Mouse (Mus musculus): Measurements from ENCODE around the gene Dpp3. TPM values are rescaled to one million over a fixed set of nuclear protein-coding genes. Genes with fewer than 3 reads are reported as not detected.

Dpp3 gene
- polyA plus RNA-seq, 1 experiment = 79.5 TPM

DNA sequence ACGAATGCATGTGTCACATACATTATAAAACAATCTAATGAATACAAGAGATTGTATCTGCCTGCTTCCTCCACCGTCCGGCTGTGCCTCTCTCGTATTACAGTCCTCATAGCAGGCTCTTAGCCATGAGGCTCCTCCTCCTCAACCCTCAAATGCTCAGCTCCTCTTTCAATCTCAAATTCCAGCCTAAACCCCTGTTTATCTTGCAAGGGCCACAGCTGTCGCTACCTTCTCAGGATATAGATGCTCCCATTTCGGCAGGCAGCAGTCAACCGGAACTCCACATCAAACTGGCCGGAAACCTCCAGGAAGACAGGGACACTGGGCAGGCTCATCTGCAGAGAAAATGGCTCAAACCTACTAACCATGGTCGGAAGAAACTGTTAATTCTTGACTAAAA, 29.1 kb downstream of the Dpp3 start:
- no peak for DNase-seq (ENCODE audit: low read depth in 1 of 2, low spot score in 2 of 2)

DNA sequence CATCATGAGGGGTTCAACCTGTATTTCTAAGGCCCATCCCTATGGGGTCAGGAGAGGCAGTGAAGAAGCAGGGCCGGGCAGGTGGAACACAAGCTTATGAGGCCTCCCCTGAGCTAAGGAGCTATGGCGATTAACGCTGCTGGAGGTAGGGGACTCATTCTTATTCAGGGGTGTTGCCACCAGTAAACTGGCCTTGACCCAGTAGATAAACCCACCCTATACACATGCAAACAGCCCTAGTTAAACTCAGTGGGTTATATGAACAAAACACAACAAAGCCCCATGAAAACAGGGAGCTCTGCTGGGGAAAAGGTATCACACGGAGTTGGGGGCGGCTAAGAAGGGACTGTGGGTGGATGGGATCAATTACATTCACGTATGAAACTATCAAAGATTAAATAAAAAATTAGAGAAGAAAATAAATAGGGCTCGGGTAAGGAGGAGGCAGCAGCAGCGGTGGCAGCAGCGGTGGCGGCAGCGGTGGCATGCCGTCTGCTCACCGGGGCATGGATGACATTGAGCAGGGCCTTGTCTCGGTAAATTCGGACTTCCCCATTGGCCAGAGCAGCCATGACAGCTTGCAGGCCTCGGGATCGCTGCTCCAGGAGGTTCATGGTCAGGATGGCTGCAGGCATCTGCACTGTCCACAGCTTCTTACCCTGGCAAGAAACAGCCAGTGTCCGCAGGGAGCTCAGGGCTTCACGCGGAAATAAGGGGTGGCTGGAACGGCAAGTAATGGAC, 31.1 kb downstream of the Dpp3 start:
- Histone ChIP-seq H3K36me3 (ENCODE audit: control insufficient read depth, insufficient read depth, low read length) (no peaks in the 10 kb centered on the region), H3K27me3 (ENCODE audit: control insufficient read depth, insufficient read depth, low read length) (no peaks in the 10 kb centered on the region), H3K4me3 (ENCODE audit: extremely low read depth, insufficient read depth, insufficient read length) (no peak overlapping the region), H3K4me1 (ENCODE audit: control insufficient read depth, insufficient read depth, insufficient read length) (no peaks in the 10 kb centered on the region), H3K27ac (ENCODE audit: insufficient read depth, low read length) (no peak overlapping the region)
- TF ChIP-seq POLR2A (IDR thresholded peaks at IDR 0.05; ENCODE audit: low read depth, low read length) (no peak), CTCF (IDR thresholded peaks at IDR 0.05; ENCODE audit: extremely low read depth, insufficient read depth, insufficient read length, insufficient replicate concordance) (no peak)
- no peak for DNase-seq (ENCODE audit: low read depth in 1 of 2, low spot score in 2 of 2)
- 84% methylated on average over 21 of the region's 21 CpGs for WGBS

More for the DNA sequence above, 29.1 kb downstream of the Dpp3 start:
- Histone ChIP-seq H3K27me3 (ENCODE audit: control insufficient read depth, insufficient read depth, low read length) (no peaks in the 10 kb centered on the region), H3K4me1 (ENCODE audit: control insufficient read depth, insufficient read depth, insufficient read length) (no peaks in the 10 kb centered on the region), H3K4me3 (ENCODE audit: extremely low read depth, insufficient read depth, insufficient read length) (no peak overlapping the region), H3K36me3 (ENCODE audit: control insufficient read depth, insufficient read depth, low read length) (no peaks in the 10 kb centered on the region), H3K27ac (ENCODE audit: insufficient read depth, low read length) (no peak overlapping the region)
- TF ChIP-seq CTCF (IDR thresholded peaks at IDR 0.05; ENCODE audit: extremely low read depth, insufficient read depth, insufficient read length, insufficient replicate concordance) (no peak), POLR2A (IDR thresholded peaks at IDR 0.05; ENCODE audit: low read depth, low read length) (no peak)
- WGBS = 88% methylated on average over 9 of the region's 9 CpGs

DNA sequence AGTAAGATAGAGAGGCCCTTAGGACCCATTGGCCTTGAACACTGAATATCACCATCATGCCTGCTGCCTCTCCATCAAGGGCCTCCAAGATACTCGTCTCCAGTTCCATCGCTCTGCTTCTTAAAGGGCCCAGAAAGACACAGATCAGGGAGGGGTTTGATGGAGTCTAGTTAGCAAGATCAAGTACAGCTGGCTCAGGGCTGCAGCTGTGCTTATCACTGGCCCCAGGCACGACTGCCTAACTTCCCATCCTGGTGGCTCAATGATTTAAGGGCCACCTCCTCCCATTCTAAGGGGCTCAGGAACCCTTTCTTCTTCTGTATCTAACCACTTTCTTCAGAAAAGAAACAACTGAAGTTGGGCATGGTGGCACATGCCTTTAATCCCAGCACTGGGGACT, 36.3 kb downstream of the Dpp3 start:
- no peak for DNase-seq (ENCODE audit: low read depth in 1 of 2, low spot score in 2 of 2)
- Histone ChIP-seq H3K36me3 (ENCODE audit: control insufficient read depth, insufficient read depth, low read length) (no peaks in the 10 kb centered on the region), H3K27ac (ENCODE audit: insufficient read depth, low read length) (no peak overlapping the region), H3K27me3 (ENCODE audit: control insufficient read depth, insufficient read depth, low read length) (no peaks in the 10 kb centered on the region), H3K4me1 (ENCODE audit: control insufficient read depth, insufficient read depth, insufficient read length) (no peaks in the 10 kb centered on the region), H3K4me3 (ENCODE audit: extremely low read depth, insufficient read depth, insufficient read length) (no peak overlapping the region)
- no peak for TF ChIP-seq POLR2A (IDR thresholded peaks at IDR 0.05; ENCODE audit: low read depth, low read length)
- no peak for TF ChIP-seq CTCF (IDR thresholded peaks at IDR 0.05; ENCODE audit: extremely low read depth, insufficient read depth, insufficient read length, insufficient replicate concordance)
- 62% methylated on average over 3 of the region's 3 CpGs for WGBS

DNA sequence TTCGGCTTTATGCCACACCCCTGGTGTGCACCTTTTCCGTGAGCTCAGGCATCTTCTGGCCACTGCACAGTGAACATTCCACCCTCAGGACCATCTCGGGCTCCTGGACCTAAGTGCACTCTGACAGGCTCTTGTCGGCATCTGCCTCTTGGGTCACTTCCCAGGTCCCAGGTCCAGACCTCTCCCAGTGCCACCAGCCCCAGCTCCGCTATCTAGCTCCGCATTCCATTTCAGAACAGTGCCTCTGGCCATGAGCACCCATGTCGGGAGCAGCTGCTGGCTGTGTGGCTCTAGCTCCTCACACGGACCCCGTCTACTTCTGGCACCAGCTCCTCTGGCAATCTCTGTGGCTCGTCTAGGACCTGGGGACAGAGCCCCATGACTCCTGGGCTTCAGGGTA, 38.3 kb downstream of the Dpp3 start:
- no peak for DNase-seq (ENCODE audit: low read depth in 1 of 2, low spot score in 2 of 2)
- TF ChIP-seq CTCF (IDR thresholded peaks at IDR 0.05; ENCODE audit: extremely low read depth, insufficient read depth, insufficient read length, insufficient replicate concordance) = no peak
- no peak for TF ChIP-seq POLR2A (IDR thresholded peaks at IDR 0.05; ENCODE audit: low read depth, low read length)
- Histone ChIP-seq H3K4me1 (ENCODE audit: control insufficient read depth, insufficient read depth, insufficient read length) (no peaks in the 10 kb centered on the region), H3K27ac (ENCODE audit: insufficient read depth, low read length) (no peak overlapping the region), H3K27me3 (ENCODE audit: control insufficient read depth, insufficient read depth, low read length) (no peaks in the 10 kb centered on the region), H3K36me3 (ENCODE audit: control insufficient read depth, insufficient read depth, low read length) (no peaks in the 10 kb centered on the region), H3K4me3 (ENCODE audit: extremely low read depth, insufficient read depth, insufficient read length) (no peak overlapping the region)
- 91% methylated on average over 10 of the region's 10 CpGs for WGBS

DNA sequence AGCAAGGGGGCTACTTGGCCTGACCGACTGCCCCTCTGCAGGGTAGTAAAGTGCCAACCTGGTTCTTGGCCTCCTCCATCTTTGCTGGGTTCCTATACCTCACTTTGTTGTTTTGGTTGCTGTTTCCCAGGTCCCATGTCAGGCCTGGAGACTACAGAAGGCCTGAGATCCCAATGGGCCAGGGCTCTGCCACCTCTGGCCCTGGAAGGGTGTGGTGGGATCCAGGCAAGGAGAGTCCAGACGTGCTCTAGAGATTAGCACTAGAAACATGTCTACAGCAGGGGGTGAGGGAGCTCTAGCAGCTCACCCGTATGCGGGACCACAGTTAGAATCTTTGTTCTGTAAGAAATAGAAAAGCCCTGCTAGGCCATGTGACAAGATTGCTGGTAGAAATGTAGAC, 44.1 kb downstream of the Dpp3 start:
- Histone ChIP-seq H3K27ac (ENCODE audit: insufficient read depth, low read length) (no peak overlapping the region), H3K27me3 (ENCODE audit: control insufficient read depth, insufficient read depth, low read length) (no peaks in the 10 kb centered on the region), H3K36me3 (ENCODE audit: control insufficient read depth, insufficient read depth, low read length) (no peaks in the 10 kb centered on the region)

DNA sequence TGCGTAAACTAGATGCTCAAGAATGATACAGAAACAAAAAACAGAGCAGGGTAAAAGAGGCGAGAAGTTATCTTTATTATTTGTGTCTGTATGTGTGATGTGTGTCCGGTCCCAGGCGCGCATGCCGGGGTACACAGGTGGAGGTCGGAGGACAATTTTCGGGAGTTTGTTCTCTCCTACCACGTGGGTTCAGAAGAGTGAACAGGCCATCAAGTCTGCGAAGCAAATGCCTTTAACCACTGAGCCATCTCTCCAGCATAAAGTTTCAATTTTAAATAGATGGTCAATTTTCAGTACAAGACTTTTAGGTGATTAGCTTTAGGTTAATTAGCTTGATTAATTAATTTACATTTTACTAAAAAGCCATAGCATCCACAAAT, 48.8 kb downstream of the Dpp3 start:
- H3K27me3 ChIP-seq (ENCODE audit: control insufficient read depth, insufficient read depth, low read length) = no peaks in the 10 kb centered on the region
- WGBS = 65% methylated on average over 10 of the region's 10 CpGs
- DNase-seq (ENCODE audit: low read depth in 1 of 2, low spot score in 2 of 2) = no peak
- H3K36me3 ChIP-seq (ENCODE audit: control insufficient read depth, insufficient read depth, low read length) = no peaks in the 10 kb centered on the region
- H3K27ac ChIP-seq (ENCODE audit: insufficient read depth, low read length) = no peak overlapping the region
- TF ChIP-seq POLR2A (IDR thresholded peaks at IDR 0.05; ENCODE audit: low read depth, low read length) (no peak), CTCF (IDR thresholded peaks at IDR 0.05; ENCODE audit: extremely low read depth, insufficient read depth, insufficient read length, insufficient replicate concordance) (no peak)
- no peak overlapping the region for H3K4me3 ChIP-seq (ENCODE audit: extremely low read depth, insufficient read depth, insufficient read length)
- H3K4me1 ChIP-seq (ENCODE audit: control insufficient read depth, insufficient read depth, insufficient read length) = peaks cover 4% of the 10 kb centered on the region; the same call in 1 of the 2 replicates

More for the DNA sequence above, 44.1 kb downstream of the Dpp3 start:
- no peak for DNase-seq (ENCODE audit: low read depth in 1 of 2, low spot score in 2 of 2)
- WGBS = 93% methylated on average over 4 of the region's 4 CpGs
- TF ChIP-seq CTCF (IDR thresholded peaks at IDR 0.05; ENCODE audit: extremely low read depth, insufficient read depth, insufficient read length, insufficient replicate concordance) (no peak), POLR2A (IDR thresholded peaks at IDR 0.05; ENCODE audit: low read depth, low read length) (no peak)
- H3K4me3 ChIP-seq (ENCODE audit: extremely low read depth, insufficient read depth, insufficient read length) = no peak overlapping the region
- H3K4me1 ChIP-seq (ENCODE audit: control insufficient read depth, insufficient read depth, insufficient read length) = no peaks in the 10 kb centered on the region

Measured in spleen, adult 2 months (tissue).